Mouse (Mus musculus): ENCODE results near the gene Carhsp1. TPM values are rescaled to one million over a fixed set of nuclear protein-coding genes. Genes with fewer than 3 reads are reported as not detected.

Gene Carhsp1
- polyA plus RNA-seq, 2 experiments from 2014 or later = 11.7 to 29.4 TPM

- peak; percentile 37 for ATAC-seq
Measured at GRCm38 (mm10) chr16:8674165-8674564, 2.2 kb upstream of the Carhsp1 start.

- no peak for ATAC-seq
Measured at GRCm38 (mm10) chr16:8673343-8673742, 1.4 kb upstream of the Carhsp1 start.

GRCm38 (mm10) chr16:8672811-8673210, 856 bp upstream of the Carhsp1 start:
- ATAC-seq = no peak

GRCm38 (mm10) chr16:8672350-8672687, 364 bp upstream of the Carhsp1 start:
- no peak for ATAC-seq

GRCm38 (mm10) chr16:8670041-8671035, 1.6 kb downstream of the Carhsp1 start:
- no peak for ATAC-seq

DNA sequence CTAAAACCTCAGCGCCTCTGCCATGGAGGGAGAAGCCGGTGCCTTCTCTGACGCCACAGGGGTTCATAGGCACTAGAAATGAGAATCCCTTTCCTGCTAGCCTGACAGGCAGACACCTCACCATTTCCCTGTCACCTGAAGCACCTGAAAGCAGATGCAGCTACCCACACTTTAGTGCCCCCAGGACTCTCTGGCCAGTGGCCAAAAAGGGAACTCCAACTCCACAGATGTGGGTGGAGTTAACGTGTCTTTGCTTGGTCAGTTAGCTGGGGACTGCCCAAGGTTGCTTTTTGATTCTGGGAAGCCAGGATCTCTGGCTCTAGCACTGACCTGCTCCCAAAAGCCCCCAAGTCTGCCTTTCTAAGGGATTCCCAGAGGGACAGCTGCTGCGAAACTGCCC, 2.5 kb downstream of the Carhsp1 start:
- no peak for ATAC-seq

DNA sequence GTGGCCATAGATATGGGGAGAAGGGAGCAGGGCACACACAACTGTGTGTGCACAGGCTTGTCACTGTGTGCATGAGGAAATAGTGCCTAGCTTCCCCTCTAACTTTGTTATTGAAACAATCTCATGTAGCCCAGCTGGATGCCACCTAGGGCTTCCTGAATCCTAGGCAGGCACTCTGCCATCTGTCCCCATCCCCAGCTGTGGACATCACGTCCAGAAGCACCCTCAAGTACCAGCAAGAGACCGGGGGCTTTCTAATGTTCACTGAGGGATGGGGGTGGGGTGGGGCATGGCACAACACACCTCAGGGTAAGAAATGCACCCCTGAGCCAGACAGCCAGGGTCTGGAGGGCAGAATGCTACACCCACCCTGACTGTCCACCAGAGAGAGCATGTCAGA, 3.6 kb downstream of the Carhsp1 start:
- ATAC-seq = no peak

GRCm38 (mm10) chr16:8667814-8668213, 4.1 kb downstream of the Carhsp1 start:
- no peak for ATAC-seq

DNA sequence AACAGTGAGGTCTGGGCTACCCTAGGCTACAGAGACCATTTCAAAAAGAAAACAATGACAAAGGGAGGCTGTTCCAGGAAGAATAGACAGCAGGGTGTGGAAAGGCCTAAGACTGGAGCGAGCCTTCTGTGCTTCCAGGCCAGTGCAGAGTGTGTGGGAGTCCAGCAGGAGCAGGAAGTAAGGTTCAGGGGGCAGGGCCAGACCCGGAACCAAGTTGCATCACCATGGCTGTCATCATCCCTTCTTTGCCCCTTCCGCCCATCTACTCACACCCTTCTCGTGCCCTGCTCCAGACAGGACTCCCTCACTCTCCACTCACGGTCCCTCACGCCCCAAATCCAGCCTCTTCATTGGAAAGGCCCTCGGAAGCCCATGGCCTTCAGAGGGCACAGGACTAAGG, 4.7 kb downstream of the Carhsp1 start:
- ATAC-seq = no peak

DNA sequence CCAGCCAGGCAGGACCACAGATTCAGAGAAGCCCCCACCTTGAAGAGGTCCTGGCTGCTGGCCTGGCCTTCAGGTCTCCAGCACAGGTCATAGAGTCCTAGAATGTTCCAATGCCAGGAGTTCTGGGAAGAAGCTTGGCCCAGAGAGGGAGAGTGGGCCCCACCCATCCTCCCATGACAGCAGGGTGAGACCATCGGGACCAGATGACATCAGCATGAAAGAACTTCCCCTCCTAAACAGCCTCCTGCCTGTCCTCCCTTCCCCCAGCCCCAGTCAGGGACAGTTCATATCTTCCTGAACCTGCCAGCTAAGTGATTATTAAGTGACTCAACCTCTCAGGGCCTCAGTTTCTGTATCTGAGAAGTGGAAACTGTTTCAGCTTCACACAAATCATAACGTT, 5.5 kb downstream of the Carhsp1 start:
- ATAC-seq = no peak

GRCm38 (mm10) chr16:8665367-8665766, 6.6 kb downstream of the Carhsp1 start:
- ATAC-seq = no peak

- no peak for ATAC-seq
Measured at GRCm38 (mm10) chr16:8663606-8664539, 8.1 kb downstream of the Carhsp1 start.

DNA sequence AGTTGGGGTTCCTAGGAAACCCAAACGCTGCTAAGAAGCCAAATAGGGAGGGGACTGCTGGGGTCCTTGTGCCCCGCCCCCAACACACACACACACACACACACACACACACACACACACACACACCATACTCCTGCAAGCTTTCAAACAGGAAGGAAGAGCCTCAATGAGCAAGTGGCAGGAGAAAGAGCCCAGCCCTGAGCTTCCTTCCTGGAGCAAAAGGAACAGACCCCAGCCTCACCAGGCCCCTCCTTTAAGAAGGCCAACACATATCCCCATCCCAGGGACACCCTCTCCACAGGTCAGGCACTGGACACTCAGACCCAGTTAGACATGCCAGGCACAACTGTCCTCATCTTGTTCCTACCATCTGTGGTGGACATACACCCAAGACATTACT, 8.9 kb downstream of the Carhsp1 start:
- ATAC-seq = no peak

- no peak for ATAC-seq
Measured at GRCm38 (mm10) chr16:8658764-8659163, 13.2 kb downstream of the Carhsp1 start.

DNA sequence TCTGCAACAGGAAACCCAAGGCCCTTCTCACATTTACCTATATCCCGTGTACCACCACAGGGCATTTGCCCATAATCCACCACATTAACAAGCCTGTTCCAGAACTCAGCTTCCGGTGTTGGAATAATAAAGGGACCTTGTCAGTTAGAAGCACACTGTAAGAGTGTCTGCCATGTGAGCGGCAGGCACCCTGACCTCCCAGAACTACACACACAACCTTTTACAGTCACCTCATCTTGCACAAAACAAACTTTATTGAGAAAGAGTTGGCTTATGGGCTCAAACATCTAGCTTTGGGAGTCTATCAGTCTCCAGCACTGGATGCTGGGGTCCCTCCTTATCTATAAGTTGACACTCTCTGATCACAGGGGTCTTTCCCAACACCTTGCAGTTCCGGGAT, 13.6 kb downstream of the Carhsp1 start:
- no peak for ATAC-seq

DNA sequence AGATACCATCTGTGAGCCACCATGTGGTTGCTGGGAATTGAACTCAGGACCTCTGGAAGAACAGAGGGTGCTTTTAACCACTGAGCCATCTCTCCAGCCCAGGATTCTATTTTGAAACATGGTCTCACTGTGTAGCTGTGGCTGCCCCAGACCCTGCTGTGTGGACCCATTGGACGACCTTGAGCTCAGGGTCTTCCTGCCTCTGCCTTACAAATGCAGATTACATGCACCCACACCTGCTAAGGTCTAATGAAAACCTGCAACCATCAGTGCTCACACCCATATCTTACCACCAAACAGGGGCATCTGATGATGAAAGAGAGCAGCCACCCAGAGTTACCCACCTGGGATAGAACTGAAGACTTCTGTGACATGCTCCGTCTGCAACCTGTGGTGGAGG, 15.7 kb downstream of the Carhsp1 start:
- ATAC-seq = no peak

DNA sequence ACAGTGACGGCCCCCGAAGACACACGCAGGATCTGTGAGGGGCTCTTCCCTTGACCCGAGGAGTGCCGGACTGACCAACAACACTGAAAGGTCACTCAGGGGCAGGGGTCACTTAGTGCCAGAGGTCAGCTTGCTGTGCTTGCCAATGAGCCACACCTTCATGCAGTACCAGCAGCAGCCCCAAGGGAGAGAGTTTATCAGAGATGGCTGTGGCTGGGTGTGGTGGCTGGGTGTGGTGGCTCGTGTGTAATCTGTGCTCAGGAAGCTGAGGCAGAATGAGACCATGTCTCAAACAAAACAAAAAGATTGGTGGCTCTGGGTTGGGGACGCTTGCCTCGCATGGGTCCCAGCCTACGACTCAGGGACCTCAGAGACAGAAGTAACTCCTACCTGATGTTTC, 16.4 kb downstream of the Carhsp1 start:
- no peak for ATAC-seq

GRCm38 (mm10) chr16:8655108-8655507, 16.8 kb downstream of the Carhsp1 start:
- ATAC-seq = no peak

DNA sequence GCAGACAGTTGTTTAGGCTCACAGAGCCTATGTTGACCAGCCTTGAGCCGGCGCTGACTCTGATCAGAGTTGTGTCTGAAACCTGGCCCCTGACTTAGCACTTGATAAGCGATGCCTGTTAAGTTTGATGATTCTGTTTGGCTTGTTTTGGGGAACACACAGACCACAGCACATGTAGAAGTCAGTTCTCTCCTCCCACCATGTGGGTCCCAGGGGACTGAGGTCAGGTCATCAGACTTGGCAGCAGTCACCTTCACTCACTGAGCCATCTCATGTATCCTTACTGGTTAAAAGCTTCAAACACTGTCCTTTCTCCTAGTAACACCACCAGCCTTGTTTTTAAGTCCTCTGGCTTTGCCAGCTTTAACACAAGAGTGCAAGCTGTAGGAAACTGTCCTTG, 21.9 kb downstream of the Carhsp1 start:
- ATAC-seq = no peak

GRCm38 (mm10) chr16:8645546-8645945, 26.4 kb downstream of the Carhsp1 start:
- no peak for ATAC-seq

- ATAC-seq = peak; percentile 77
Measured at GRCm38 (mm10) chr16:8643855-8644254, 28.1 kb downstream of the Carhsp1 start.

DNA sequence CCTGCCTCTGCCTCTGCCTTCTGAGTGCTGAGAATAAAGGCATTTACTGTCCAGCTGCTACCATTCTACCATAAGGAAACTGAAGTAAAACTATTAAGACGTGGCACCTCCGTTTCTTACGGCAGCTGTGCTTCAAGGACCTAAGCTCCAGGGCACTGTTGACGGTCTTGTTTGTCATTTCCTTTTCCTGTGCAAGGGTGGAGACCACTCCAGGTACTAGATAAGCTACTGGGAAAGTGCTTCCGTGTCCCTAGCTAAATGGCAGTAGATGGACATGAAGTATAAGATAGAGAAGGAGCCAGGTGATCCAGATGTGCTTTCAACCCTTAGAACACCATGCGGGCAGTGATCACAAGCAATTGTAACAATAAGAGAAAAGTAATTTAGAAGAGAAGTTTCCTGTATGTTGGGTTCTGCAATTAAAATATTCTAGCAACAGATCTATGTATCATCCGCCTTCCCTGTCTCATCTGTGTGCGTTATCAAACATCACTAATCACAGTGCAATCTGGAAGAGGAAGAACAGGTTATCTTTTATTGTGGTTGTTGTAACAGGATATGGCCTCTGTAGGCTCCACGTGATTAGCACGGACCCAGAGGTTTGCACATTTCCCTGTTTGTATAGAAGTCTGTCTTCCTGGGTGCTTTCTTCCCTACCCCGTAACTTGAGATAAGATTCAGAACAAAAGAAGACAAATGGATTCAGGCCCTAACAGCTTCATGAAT, 32.3 kb downstream of the Carhsp1 start:
- ATAC-seq = peak; percentile 48

GRCm38 (mm10) chr16:8638131-8638530, 33.8 kb downstream of the Carhsp1 start:
- ATAC-seq = no peak

Data from CD4-positive, CD25-positive, alpha-beta regulatory T cell, adult 4 months (primary cell).